Mouse (Mus musculus) B cell, adult 67 days (primary cell): Measurements from ENCODE around the gene Gm8251. TPM values are rescaled to one million over a fixed set of nuclear protein-coding genes. Genes with fewer than 3 reads are reported as not detected.

Source experiments
- total RNA-seq, 2 experiments: library from RNA; stranded (reverse); gene quantifications; 4 replicates each; pipeline ENCODE4 v1.2.4; 2023

Gm8251 gene
- under 1 TPM; 0.50 to 0.75 TPM for total RNA-seq

GRCm38 (mm10) chr1:44061836-44062235 lies at the start of gene Gm8251:
Gene Gm8251, minus strand, starts transcription at chr1:44061936.

GRCm38 (mm10) chr1:44102259-44102717 lies 40.6 kb upstream of the Gm8251 start, which contains the start of gene Tex30:
Gene Tex30, minus strand, starts transcription at chr1:44102441.

GRCm38 (mm10) chr1:44019934-44020333 lies 41.8 kb downstream of the Gm8251 start, which contains the start of gene Mettl21c:
Gene Mettl21c, minus strand, starts transcription at chr1:44020034.

Other genes with a start within 250 kb of the Gm8251 start
- 10 to 100 TPM; 12.1 to 15.2 TPM for gene Uxs1, start 234.1 kb downstream of the Gm8251 start, total RNA-seq
- gene Tpp2, start 128.3 kb downstream of the Gm8251 start, total RNA-seq, result 10 to 100 TPM; 79.3 to 91.7 TPM
- not detected for gene Mettl21c, start 41.9 kb downstream of the Gm8251 start, total RNA-seq
- gene Tex30, start 40.5 kb upstream of the Gm8251 start, total RNA-seq, result 10 to 100 TPM; 39.5 to 42.9 TPM
- gene Kdelc1, start 56.9 kb upstream of the Gm8251 start, total RNA-seq, result 1 to 10 TPM; 2.9 to 3.4 TPM
- 1 to 10 TPM; 3.8 to 5.7 TPM for gene Bivm, start 57.0 kb upstream of the Gm8251 start, total RNA-seq
- 10 to 100 TPM; 25.2 to 25.9 TPM for gene Ercc5, start 85.8 kb upstream of the Gm8251 start, total RNA-seq
- not detected for gene Mettl21e, start 157.0 kb upstream of the Gm8251 start, total RNA-seq